Mouse (Mus musculus) CH12.LX (cell line): ENCODE results near the gene Sf3b1.

ENCODE experiments used
- CHD1 ChIP-seq: IDR thresholded peaks from 2 replicates; pipeline ENCODE4 v1.6.1; 2012; ENCODE audit warnings: low read depth, low read length, improper control_type of control experiment, inconsistent platforms
- CHD2 ChIP-seq: IDR thresholded peaks from 2 replicates; pipeline ENCODE4 v1.6.1; 2011; ENCODE audit warnings: low read length, improper control_type of control experiment
- CTCF ChIP-seq, 2 experiments: IDR thresholded peaks in 1 of 2; conservative IDR thresholded peaks in 1 of 2; 2 replicates each; pipeline ENCODE4 v1.5.1; 2011 to 2012; ENCODE audit warnings: low read depth in 2 of 2, low read length in 2 of 2, improper control_type of control experiment in 1 of 2, inconsistent platforms in 1 of 2, mild to moderate bottlenecking in 1 of 2, moderate library complexity in 1 of 2
- E2F4 ChIP-seq: IDR thresholded peaks from 2 replicates; pipeline ENCODE4 v1.6.1; 2011; ENCODE audit warnings: low read depth, low read length, improper control_type of control experiment; ENCODE audit not compliant: insufficient replicate concordance
- ELF1 ChIP-seq: IDR thresholded peaks from 2 replicates; pipeline ENCODE4 v1.6.1; 2014; ENCODE audit warnings: low read depth, mild to moderate bottlenecking, inconsistent platforms, low read length, improper control_type of control experiment
- GABPA ChIP-seq: IDR thresholded peaks from 2 replicates; pipeline ENCODE4 v1.6.1; 2012; ENCODE audit warnings: low read depth, low read length, improper control_type of control experiment, inconsistent platforms; ENCODE audit not compliant: insufficient replicate concordance
- JUN ChIP-seq: IDR thresholded peaks from 2 replicates; pipeline ENCODE4 v1.6.1; 2011; ENCODE audit warnings: low read depth, mild to moderate bottlenecking, low read length, improper control_type of control experiment, moderate library complexity; ENCODE audit not compliant: insufficient read depth
- JUND ChIP-seq: conservative IDR thresholded peaks from 2 replicates; pipeline ENCODE4 v1.6.1; 2011; ENCODE audit warnings: low read depth, low read length, improper control_type of control experiment
- MAFK ChIP-seq: IDR thresholded peaks from 2 replicates; pipeline ENCODE4 v1.6.1; 2011; ENCODE audit warnings: low read length, improper control_type of control experiment; ENCODE audit not compliant: insufficient replicate concordance
- MAZ ChIP-seq: IDR thresholded peaks from 2 replicates; pipeline ENCODE4 v1.6.1; 2012; ENCODE audit warnings: low read depth, mild to moderate bottlenecking, inconsistent platforms, low read length, improper control_type of control experiment, moderate library complexity
- POLR2A ChIP-seq: IDR thresholded peaks from 2 replicates; pipeline ENCODE4 v1.6.1; 2011; ENCODE audit warnings: low read depth, mild to moderate bottlenecking, improper control_type of control experiment, low read length
- USF2 ChIP-seq: conservative IDR thresholded peaks from 2 replicates; pipeline ENCODE4 v1.6.1; 2011; ENCODE audit warnings: low read depth, low read length, improper control_type of control experiment
- ZNF384 ChIP-seq: IDR thresholded peaks from 2 replicates; pipeline ENCODE4 v1.6.1; 2012; ENCODE audit warnings: low read depth, low read length, improper control_type of control experiment, inconsistent platforms

- TF ChIP-seq CTCF (conservative IDR thresholded peaks at IDR 0.05 in 1 of 2, IDR thresholded peaks at IDR 0.05 in 1 of 2; ENCODE audit: low read depth in 2 of 2, low read length in 2 of 2) (peak in 1 of 2 experiments; percentile 28; a peak in 2 of 4 replicates), USF2 (no peak), ZNF384 (no peak), MAZ (no peak), GABPA (no peak), CHD2 (no peak), POLR2A (no peak), ELF1 (no peak), JUND (no peak), E2F4 (no peak), CHD1 (no peak), JUN (no peak), MAFK (no peak)
Measured at GRCm38 (mm10) chr1:54965159-54965995, 61.9 kb downstream of the Sf3b1 start.
